Mouse (Mus musculus) layer of hippocampus, adult 2 months (tissue): ENCODE results near the gene Npepl1. TPM values are rescaled to one million over a fixed set of nuclear protein-coding genes. Genes with fewer than 3 reads are reported as not detected.

ENCODE experiments used
- DNase-seq, 2 experiments: peaks; one replicate each; pipeline ENCODE4 v3.0.0; 2022; ENCODE audit warnings: low spot score in 2 of 2
- H3K27ac ChIP-seq: fragments of 200-600 bp; 2 replicates; pipeline ENCODE4 v1.8.1; 2022
- H3K4me3 ChIP-seq: fragments of 200-600 bp; 2 replicates; pipeline ENCODE4 v1.8.1; 2022; ENCODE audit warnings: mild to moderate bottlenecking
- CTCF ChIP-seq: fragments of 200-600 bp; conservative IDR thresholded peaks from 2 replicates; pipeline ENCODE4 v1.8.1; 2022; ENCODE audit warnings: antibody characterized with exemption, mild to moderate bottlenecking, moderate library complexity
- total RNA-seq, 2 experiments: library from RNA; stranded (reverse); gene quantifications; 2 replicates each; pipeline ENCODE4 v1.2.3; 2021

Npepl1 gene
- total RNA-seq, 2 experiments from 2014 or later: 12.3 to 14.2 TPM

DNA sequence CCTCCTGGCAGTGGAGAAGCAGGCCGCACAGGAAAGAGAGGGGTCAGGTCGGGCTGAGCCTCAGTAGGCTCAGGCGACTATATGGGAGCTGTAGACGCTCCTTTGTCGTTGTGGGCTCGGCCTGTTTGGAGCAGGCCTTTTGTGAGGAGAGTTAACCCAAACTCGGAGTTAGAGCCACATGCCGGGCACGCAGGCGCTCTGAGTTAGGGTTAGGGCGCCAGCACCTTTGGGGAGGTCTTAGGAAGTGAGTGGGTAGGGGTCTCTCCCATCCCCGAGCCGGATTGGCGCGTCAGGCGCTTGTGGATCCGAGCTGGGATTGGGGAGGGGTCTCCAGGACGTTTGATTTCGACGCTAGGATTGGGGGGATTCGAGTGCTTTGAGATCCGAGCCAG, 33.7 kb upstream of the Npepl1 start:
- no peak for DNase-seq
- Histone ChIP-seq H3K4me3 (peak overlapping the region; percentile 78), H3K27ac (peak overlapping the region; percentile 94)
- TF ChIP-seq CTCF: no peak

DNA sequence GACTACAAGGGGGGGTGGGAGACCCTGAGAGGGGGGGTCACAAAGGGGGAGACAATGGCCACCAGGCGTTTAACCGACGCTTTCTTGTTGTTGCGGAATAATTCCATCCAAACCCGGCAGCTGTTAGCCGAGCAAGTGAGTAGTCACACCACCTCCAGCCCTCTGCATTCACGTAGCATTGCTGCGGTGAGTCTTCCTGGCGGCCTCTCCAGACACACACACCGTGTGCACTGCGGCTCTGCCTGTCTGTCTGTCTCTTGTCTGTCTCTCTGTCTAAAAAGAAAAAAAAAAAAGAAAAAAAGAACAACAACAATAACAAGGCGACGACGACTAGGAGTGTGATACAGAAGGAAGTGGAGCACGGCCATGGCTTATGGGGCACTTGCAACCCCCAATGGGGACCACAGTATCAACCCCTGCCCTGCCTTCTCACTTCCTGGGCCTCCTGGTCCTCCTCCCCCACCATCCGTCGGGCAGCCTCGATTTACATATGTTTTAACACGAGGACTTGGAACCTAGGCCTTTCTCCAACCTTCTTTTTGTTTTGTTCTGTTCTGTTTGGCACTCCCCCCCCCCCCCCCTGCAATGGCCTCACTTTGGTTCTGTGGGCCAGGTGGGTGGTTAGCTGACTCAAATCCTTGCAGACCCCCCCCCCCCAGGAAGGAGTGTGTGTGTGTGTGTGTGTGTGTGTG, 33.0 kb upstream of the Npepl1 start:
- H3K4me3 ChIP-seq: peak overlapping the region; percentile 78
- DNase-seq: no peak
- no peak for TF ChIP-seq CTCF
- peak overlapping the region; percentile 94 for H3K27ac ChIP-seq

DNA sequence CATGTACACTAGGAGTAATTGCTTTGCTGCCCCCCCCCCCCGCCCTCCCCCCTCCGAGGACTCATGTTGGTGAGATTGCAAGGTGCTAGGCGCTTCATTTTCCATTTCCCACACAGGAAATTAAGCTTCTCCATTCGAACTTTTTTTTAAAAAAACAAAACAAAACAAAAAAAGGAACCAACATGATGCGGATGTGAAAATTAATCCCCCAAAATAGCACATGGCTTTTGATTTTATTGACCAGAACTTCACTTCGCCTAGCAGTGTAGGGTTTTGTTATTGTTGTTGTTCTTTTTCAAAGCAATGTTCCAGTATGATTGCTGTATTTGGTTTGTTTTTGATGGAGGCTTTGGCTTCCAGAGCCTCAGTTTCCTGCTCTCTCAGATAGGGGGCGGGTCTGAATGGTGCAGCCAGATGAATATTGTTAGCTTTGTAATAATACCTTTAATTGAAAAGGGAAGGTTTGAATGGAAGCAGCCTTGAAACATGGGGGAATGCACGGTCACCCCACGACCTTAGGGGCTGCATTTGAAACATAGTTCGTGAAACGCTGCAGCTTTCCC, 32.3 kb upstream of the Npepl1 start:
- Histone ChIP-seq H3K4me3 (peak overlapping the region; percentile 41), H3K27ac (no peak overlapping the region)
- no peak for DNase-seq
- TF ChIP-seq CTCF: peak; percentile 56

DNA sequence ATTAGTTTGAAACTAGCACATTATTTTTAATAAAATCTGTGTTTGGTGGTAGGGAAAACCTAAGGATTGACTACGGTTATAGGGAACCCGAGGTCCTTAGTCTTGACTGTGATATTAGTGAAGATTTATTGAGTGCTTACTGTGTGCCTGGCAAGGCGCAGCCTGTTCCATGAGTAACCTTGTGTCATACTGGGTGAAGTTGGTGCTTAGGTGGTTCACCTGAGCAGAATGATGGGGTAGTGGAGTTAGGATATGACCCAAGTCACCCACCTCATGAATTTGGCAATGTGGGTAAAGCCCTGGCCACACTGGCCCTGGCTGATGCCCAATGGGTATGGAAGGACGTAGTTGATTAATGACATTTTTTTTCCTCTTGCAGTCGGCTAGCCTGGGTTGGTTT, 28.3 kb upstream of the Npepl1 start:
- no peak for TF ChIP-seq CTCF
- no peak overlapping the region for H3K4me3 ChIP-seq
- DNase-seq: no peak
- no peak overlapping the region for H3K27ac ChIP-seq

DNA sequence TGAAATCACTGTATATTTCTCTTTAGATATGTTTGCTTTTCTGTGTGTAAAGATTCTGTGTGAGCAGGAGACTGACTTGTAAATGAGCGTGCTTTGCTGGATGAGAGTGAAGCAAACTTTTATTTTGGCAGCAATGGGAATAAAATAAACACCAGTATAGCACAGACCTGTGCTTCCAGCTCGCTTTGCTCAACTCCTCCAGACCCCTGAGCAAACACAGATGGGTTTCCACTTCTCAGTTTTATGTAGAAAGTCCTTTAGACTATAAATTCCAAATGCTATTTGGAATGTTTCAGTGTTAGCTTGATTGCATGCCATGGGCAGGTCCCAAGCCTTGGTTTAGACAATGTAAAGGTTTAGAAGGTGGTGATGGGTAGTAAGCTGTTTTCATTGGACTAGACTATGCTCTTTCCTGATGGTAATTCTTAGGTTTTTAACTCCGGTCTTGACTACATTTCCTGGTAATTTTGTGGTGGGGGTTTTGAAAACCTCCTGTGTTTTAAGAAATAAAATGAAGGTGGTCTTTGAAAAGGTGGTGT, 27.7 kb upstream of the Npepl1 start:
- H3K27ac ChIP-seq: no peak overlapping the region
- H3K4me3 ChIP-seq: no peak overlapping the region
- no peak for DNase-seq
- no peak for TF ChIP-seq CTCF

DNA sequence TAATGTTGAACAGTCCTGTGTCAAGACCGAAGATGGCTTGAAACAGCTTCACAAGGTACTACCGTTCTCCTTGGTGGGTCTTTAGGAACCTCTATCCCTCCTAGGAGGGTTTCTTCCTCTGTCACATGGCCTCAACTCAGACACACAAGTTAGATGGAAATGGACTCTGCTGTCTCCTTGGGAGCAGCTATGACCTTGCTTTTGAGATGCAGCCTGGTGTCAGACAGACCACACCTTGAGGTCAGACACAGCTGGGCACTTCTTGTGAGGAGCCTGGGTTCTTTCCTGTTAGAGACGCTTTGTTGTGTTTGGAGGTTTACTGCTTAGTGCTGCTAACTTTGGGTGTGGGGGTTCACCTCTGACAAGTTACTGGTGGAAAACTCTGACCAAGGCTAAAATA, 15.1 kb upstream of the Npepl1 start:
- no peak for TF ChIP-seq CTCF
- DNase-seq: no peak
- Histone ChIP-seq H3K4me3 (no peak overlapping the region), H3K27ac (no peak overlapping the region)

DNA sequence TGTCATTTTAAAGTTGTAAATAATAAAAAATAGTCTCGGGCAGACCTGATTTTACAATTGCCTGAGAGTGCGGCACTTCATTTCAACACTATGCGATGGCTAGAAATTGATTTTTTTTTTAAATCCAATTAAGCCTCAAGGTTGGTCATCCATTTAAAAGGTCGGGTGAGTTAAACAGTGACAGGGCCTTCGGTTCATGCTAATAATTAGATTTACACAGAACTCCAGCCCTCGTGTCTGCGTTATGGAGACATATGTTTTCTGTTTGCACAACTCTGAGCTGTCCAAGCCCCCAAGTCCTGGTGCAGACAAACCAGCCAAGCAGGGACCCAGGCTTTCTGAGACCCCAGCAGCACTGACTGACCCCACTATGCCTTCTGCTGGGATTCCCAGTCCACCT, 7.8 kb upstream of the Npepl1 start:
- no peak for TF ChIP-seq CTCF
- no peak for DNase-seq
- Histone ChIP-seq H3K27ac (no peak overlapping the region), H3K4me3 (no peak overlapping the region)

DNA sequence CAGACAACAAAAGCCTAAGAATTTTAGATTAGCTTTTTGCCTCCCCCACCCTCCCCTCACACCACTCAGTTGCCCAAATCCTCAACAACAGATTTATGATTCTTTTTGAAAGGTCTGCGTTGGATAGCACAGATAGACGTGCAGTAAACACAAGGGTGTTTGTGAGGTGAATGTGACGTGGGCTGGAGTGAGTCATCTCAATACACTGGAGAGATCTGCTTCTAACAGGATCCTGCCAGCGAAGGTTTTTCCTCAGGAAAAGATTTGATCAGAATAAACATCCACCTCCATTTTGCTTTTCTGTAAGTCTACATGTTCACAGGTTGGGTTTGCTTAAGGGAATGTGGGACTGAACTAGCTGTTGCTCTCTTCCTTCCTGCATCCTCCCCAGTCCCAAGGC, 6.6 kb upstream of the Npepl1 start:
- Histone ChIP-seq H3K4me3 (no peak overlapping the region), H3K27ac (no peak overlapping the region)
- no peak for TF ChIP-seq CTCF
- no peak for DNase-seq

DNA sequence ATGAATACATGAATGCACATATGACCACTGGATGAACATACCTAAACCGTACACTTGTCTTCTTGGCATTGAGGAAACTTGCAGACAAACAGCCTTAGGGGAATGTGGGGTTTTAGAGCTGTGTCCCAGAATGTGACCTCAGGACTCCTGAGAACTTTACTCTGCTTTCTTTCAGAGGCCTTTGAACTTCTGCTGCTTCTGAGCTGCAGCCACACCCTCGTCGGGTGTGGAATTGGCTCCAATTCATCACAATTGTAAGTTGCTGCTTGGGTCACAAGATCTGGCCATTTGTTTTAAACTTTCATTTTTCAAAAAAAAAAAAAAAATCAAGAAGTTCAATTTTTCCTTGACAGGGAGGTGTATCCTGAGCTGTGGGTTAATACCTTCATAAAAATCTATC, 2.8 kb upstream of the Npepl1 start:
- Histone ChIP-seq H3K27ac (no peak overlapping the region), H3K4me3 (no peak overlapping the region)
- no peak for TF ChIP-seq CTCF
- DNase-seq: no peak

DNA sequence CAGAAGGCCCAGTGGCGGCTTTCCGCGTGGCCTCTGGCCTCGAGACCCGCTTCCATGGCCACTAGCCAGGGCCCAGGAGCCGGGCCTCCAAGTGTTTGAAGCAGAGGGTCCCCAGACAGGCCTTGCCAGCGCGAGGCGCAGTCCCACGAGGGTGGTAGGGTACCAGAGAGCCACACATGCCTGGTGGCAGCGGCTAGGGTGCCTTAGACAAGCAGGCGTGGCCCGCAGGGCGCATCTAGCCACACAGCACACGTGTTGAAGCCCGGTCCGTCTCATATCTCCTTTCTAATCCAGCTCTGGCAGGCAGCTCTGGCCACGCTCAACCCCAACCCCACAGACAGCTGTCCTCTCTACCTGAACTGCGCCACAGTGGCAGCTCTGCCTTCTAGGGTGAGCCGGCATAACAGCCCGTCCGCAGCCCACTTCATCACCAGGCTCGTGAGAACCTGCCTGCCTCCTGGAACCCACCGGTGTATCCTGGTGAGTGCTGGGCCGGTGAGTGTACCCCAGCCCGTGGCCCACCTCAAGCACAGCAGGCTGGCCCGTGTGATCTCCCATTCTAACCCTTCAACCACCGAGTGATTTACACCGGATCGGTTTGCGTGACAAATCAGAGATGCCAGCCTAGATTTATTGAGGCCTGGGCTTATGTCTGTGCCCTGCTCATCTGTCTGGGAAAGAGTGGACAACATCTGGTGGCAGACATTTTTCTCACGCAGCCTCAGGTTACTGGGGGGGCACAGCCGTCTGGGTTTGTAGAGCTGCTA, 817 bp downstream of the Npepl1 start:
- peak overlapping the region; percentile 76 for H3K27ac ChIP-seq

DNA sequence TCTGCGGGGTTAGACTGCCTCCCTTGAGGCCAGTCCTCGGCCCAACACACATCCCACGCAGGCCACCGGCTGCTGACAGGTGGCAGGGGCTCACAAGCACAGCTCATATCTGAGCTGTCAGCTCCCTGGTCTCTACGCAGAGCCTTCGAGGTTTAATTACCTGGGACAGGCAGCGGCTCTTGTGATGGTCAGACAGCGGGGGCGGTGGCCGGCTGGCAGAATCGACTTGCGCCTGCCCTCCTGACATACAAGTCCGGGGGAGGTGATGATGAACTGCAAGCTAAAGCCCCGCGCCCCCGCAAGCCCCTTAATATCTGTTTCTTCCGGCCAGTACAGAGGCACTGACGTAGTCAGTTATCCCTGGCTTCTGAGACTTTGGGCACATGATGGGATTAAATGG, 2.8 kb downstream of the Npepl1 start:
- no peak overlapping the region for H3K27ac ChIP-seq

More for the DNA sequence above, 817 bp downstream of the Npepl1 start:
- H3K4me3 ChIP-seq: peak overlapping the region; percentile 50
- DNase-seq: no peak
- TF ChIP-seq CTCF: no peak

DNA sequence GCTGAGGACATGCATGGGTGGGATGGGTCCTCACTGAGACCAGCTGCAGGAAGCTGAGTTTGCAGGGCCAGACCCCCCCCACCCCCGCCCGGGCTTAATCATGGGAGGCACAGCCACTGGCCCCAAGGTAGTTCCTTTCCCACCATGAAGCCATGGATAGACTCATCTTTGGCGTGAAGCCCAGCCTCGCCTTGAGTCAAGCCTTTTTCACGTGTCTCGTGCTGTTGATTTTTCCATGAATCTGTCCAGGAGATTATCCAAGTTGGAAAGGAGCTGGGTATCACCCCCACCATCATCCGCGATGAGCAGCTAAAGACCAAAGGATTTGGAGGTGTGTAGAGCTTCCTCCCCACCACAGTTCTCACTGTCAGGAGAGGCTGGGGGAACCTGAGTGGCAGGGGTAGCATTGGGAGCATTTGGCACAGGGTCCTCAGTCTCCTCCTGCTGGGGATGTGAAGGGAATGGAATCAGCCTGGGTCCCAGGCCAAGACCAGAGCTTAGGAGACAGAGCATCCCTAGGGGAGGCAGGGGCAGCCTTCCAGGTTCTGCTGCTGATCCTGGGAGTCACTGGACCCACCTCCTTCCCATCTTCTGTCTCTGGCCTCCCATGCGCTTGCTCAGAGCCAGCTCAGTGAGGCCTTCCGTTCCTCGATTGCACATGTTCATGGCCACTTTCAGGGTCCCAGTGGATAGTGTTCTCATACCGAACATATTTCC, 4.2 kb downstream of the Npepl1 start:
- no peak for TF ChIP-seq CTCF
- DNase-seq: no peak
- H3K4me3 ChIP-seq: no peak overlapping the region
- H3K27ac ChIP-seq: no peak overlapping the region

More for the DNA sequence above, 2.8 kb downstream of the Npepl1 start:
- no peak overlapping the region for H3K4me3 ChIP-seq
- no peak for TF ChIP-seq CTCF
- DNase-seq: no peak

DNA sequence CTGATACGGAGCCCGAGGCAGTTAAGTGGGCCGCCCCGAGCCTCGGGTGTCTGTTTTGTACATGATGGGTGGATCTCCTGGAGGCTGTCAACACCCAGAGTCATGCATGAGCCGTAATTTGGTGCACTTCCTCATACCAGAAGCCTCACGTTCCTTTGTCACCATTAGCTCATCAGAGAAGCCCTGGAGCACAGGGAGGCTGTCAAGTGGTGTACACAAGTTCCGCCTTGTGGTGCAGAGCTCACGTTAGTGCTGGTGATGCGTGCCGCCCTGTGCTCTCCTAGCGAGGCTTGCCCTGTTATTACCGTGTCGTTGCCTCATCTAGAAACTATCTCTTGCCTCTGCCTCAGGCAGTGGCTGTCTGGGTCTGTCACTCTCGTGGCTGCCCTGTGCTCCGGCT, 6.8 kb downstream of the Npepl1 start:
- no peak for DNase-seq
- Histone ChIP-seq H3K4me3 (no peak overlapping the region), H3K27ac (no peak overlapping the region)
- TF ChIP-seq CTCF: no peak
